Mouse (Mus musculus): ENCODE results near the gene Hist3h2a. TPM values are rescaled to one million over a fixed set of nuclear protein-coding genes. Genes with fewer than 3 reads are reported as not detected.

Hist3h2a gene
- polyA plus RNA-seq, 1 experiment from 2014 or later, result 80.7 TPM

- no peak overlapping the region for H3K4me2 ChIP-seq (ENCODE audit: low read depth, low read length)
- 64% methylated on average over 50 of the region's 50 CpGs for WGBS
- no peak overlapping the region for H3K4me3 ChIP-seq (ENCODE audit: low read depth, low read length)
- no peak overlapping the region for H3K9ac ChIP-seq (replicated peaks; ENCODE audit: low read depth, low read length)
- no peaks in the 10 kb centered on the region for H3K36me3 ChIP-seq (ENCODE audit: control insufficient read depth, insufficient read depth, low read length)
- no peak for ATAC-seq (ENCODE audit: low read depth)
- no peaks in the 10 kb centered on the region for H3K9me3 ChIP-seq (ENCODE audit: control insufficient read depth, low read length)
- no peak overlapping the region for H3K27ac ChIP-seq (ENCODE audit: low read depth, low read length)
- H3K27me3 ChIP-seq (ENCODE audit: control insufficient read depth, insufficient read depth, low read length), result no peaks in the 10 kb centered on the region
- H3K4me1 ChIP-seq (ENCODE audit: control insufficient read depth, insufficient read depth, low read length), result peaks cover 22% of the 10 kb centered on the region
Observed at GRCm38 (mm10) chr11:58961364-58962177, 7.1 kb downstream of the Hist3h2a start.

GRCm38 (mm10) chr11:58963543-58963942 is 9.1 kb downstream of the Hist3h2a start:
- Histone ChIP-seq H3K4me2 (ENCODE audit: low read depth, low read length) (no peak overlapping the region), H3K27ac (ENCODE audit: low read depth, low read length) (no peak overlapping the region)

GRCm38 (mm10) chr11:58964216-58964615 is 9.7 kb downstream of the Hist3h2a start:
- no peak overlapping the region for H3K27ac ChIP-seq (ENCODE audit: low read depth, low read length)
- 88% methylated on average over 7 of the region's 7 CpGs for WGBS

More at GRCm38 (mm10) chr11:58963543-58963942, 9.1 kb downstream of the Hist3h2a start:
- Histone ChIP-seq H3K4me1 (ENCODE audit: control insufficient read depth, insufficient read depth, low read length) (peaks cover 6% of the 10 kb centered on the region; the same call in 1 of the 2 replicates), H3K36me3 (ENCODE audit: control insufficient read depth, insufficient read depth, low read length) (no peaks in the 10 kb centered on the region; the same call in 1 of the 2 replicates), H3K4me3 (ENCODE audit: low read depth, low read length) (no peak overlapping the region), H3K9me3 (ENCODE audit: control insufficient read depth, low read length) (no peaks in the 10 kb centered on the region), H3K27me3 (ENCODE audit: control insufficient read depth, insufficient read depth, low read length) (no peaks in the 10 kb centered on the region), H3K9ac (replicated peaks; ENCODE audit: low read depth, low read length) (no peak overlapping the region)
- WGBS, result 35% methylated on average over 17 of the region's 17 CpGs
- no peak for ATAC-seq (ENCODE audit: low read depth)

GRCm38 (mm10) chr11:58965001-58965760 is 10.7 kb downstream of the Hist3h2a start:
- 48% methylated on average over 12 of the region's 12 CpGs for WGBS
- Histone ChIP-seq H3K9ac (replicated peaks; ENCODE audit: low read depth, low read length) (no peak overlapping the region), H3K4me2 (ENCODE audit: low read depth, low read length) (no peak overlapping the region)

More at GRCm38 (mm10) chr11:58964216-58964615, 9.7 kb downstream of the Hist3h2a start:
- Histone ChIP-seq H3K4me2 (ENCODE audit: low read depth, low read length) (no peak overlapping the region), H3K9me3 (ENCODE audit: control insufficient read depth, low read length) (no peaks in the 10 kb centered on the region), H3K4me1 (ENCODE audit: control insufficient read depth, insufficient read depth, low read length) (peaks cover 6% of the 10 kb centered on the region; the same call in 1 of the 2 replicates), H3K27me3 (ENCODE audit: control insufficient read depth, insufficient read depth, low read length) (no peaks in the 10 kb centered on the region), H3K4me3 (ENCODE audit: low read depth, low read length) (no peak overlapping the region), H3K9ac (replicated peaks; ENCODE audit: low read depth, low read length) (no peak overlapping the region), H3K36me3 (ENCODE audit: control insufficient read depth, insufficient read depth, low read length) (no peaks in the 10 kb centered on the region; the same call in 1 of the 2 replicates)
- no peak for ATAC-seq (ENCODE audit: low read depth)

GRCm38 (mm10) chr11:58967346-58967745 is 12.9 kb downstream of the Hist3h2a start:
- Histone ChIP-seq H3K9ac (replicated peaks; ENCODE audit: low read depth, low read length) (no peak overlapping the region), H3K27ac (ENCODE audit: low read depth, low read length) (no peak overlapping the region), H3K9me3 (ENCODE audit: control insufficient read depth, low read length) (no peaks in the 10 kb centered on the region), H3K36me3 (ENCODE audit: control insufficient read depth, insufficient read depth, low read length) (no peaks in the 10 kb centered on the region; the same call in 1 of the 2 replicates), H3K4me3 (ENCODE audit: low read depth, low read length) (no peak overlapping the region), H3K4me1 (ENCODE audit: control insufficient read depth, insufficient read depth, low read length) (no peaks in the 10 kb centered on the region), H3K27me3 (ENCODE audit: control insufficient read depth, insufficient read depth, low read length) (no peaks in the 10 kb centered on the region), H3K4me2 (ENCODE audit: low read depth, low read length) (no peak overlapping the region)
- WGBS, result 93% methylated on average over 1 of the region's 1 CpGs
- ATAC-seq (ENCODE audit: low read depth), result no peak

More at GRCm38 (mm10) chr11:58965001-58965760, 10.7 kb downstream of the Hist3h2a start:
- Histone ChIP-seq H3K27me3 (ENCODE audit: control insufficient read depth, insufficient read depth, low read length) (no peaks in the 10 kb centered on the region), H3K36me3 (ENCODE audit: control insufficient read depth, insufficient read depth, low read length) (no peaks in the 10 kb centered on the region; the same call in 1 of the 2 replicates), H3K4me1 (ENCODE audit: control insufficient read depth, insufficient read depth, low read length) (no peaks in the 10 kb centered on the region), H3K9me3 (ENCODE audit: control insufficient read depth, low read length) (no peaks in the 10 kb centered on the region), H3K4me3 (ENCODE audit: low read depth, low read length) (no peak overlapping the region), H3K27ac (ENCODE audit: low read depth, low read length) (no peak overlapping the region)
- ATAC-seq (ENCODE audit: low read depth), result no peak

GRCm38 (mm10) chr11:58968551-58968950 is 14.1 kb downstream of the Hist3h2a start:
- Histone ChIP-seq H3K4me1 (ENCODE audit: control insufficient read depth, insufficient read depth, low read length) (no peaks in the 10 kb centered on the region), H3K27me3 (ENCODE audit: control insufficient read depth, insufficient read depth, low read length) (no peaks in the 10 kb centered on the region), H3K4me2 (ENCODE audit: low read depth, low read length) (no peak overlapping the region), H3K27ac (ENCODE audit: low read depth, low read length) (no peak overlapping the region), H3K36me3 (ENCODE audit: control insufficient read depth, insufficient read depth, low read length) (no peaks in the 10 kb centered on the region; the same call in 1 of the 2 replicates), H3K4me3 (ENCODE audit: low read depth, low read length) (no peak overlapping the region), H3K9ac (replicated peaks; ENCODE audit: low read depth, low read length) (no peak overlapping the region), H3K9me3 (ENCODE audit: control insufficient read depth, low read length) (no peaks in the 10 kb centered on the region)
- WGBS, result 88% methylated on average over 7 of the region's 7 CpGs
- ATAC-seq (ENCODE audit: low read depth), result no peak

GRCm38 (mm10) chr11:58969027-58969426 is 14.5 kb downstream of the Hist3h2a start:
- Histone ChIP-seq H3K4me3 (ENCODE audit: low read depth, low read length) (no peak overlapping the region), H3K27me3 (ENCODE audit: control insufficient read depth, insufficient read depth, low read length) (no peaks in the 10 kb centered on the region), H3K36me3 (ENCODE audit: control insufficient read depth, insufficient read depth, low read length) (no peaks in the 10 kb centered on the region; the same call in 1 of the 2 replicates), H3K27ac (ENCODE audit: low read depth, low read length) (no peak overlapping the region), H3K4me2 (ENCODE audit: low read depth, low read length) (no peak overlapping the region), H3K9me3 (ENCODE audit: control insufficient read depth, low read length) (no peaks in the 10 kb centered on the region), H3K9ac (replicated peaks; ENCODE audit: low read depth, low read length) (no peak overlapping the region), H3K4me1 (ENCODE audit: control insufficient read depth, insufficient read depth, low read length) (no peaks in the 10 kb centered on the region)
- 94% methylated on average over 8 of the region's 8 CpGs for WGBS
- no peak for ATAC-seq (ENCODE audit: low read depth)

GRCm38 (mm10) chr11:58969659-58970058 is 15.2 kb downstream of the Hist3h2a start:
- H3K36me3 ChIP-seq (ENCODE audit: control insufficient read depth, insufficient read depth, low read length), result no peaks in the 10 kb centered on the region; the same call in 1 of the 2 replicates
- ATAC-seq (ENCODE audit: low read depth), result no peak
- no peak overlapping the region for H3K9ac ChIP-seq (replicated peaks; ENCODE audit: low read depth, low read length)
- H3K4me3 ChIP-seq (ENCODE audit: low read depth, low read length), result no peak overlapping the region
- no peak overlapping the region for H3K27ac ChIP-seq (ENCODE audit: low read depth, low read length)
- WGBS, result 86% methylated on average over 6 of the region's 6 CpGs
- H3K4me1 ChIP-seq (ENCODE audit: control insufficient read depth, insufficient read depth, low read length), result no peaks in the 10 kb centered on the region
- H3K9me3 ChIP-seq (ENCODE audit: control insufficient read depth, low read length), result no peaks in the 10 kb centered on the region
- no peaks in the 10 kb centered on the region for H3K27me3 ChIP-seq (ENCODE audit: control insufficient read depth, insufficient read depth, low read length)
- H3K4me2 ChIP-seq (ENCODE audit: low read depth, low read length), result no peak overlapping the region
